In the genomic region with DNA sequence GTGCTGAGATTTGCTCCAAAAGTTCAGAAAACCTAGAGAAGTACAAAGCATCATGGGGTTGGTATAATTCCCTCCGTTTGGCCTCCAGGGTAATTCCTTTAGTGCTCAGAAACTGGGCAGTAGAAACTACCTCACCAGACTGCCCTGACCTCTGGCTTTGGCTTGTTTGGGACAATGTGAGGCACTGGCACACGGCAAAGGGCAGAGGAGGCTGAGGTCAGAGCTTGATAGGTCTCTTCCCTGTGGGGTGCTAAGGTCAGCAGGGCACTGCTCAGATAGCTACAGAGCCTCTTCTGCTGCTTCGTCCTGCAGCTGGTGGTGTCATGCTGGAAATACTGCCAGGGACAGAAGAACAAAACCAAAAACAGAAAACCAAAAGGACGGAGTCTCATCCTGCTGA, we compare ENCODE assay signal across 21 mouse cellular contexts. TPM values are rescaled to one million over a fixed set of nuclear protein-coding genes. Genes with fewer than 3 reads are reported as not detected.
DNase-seq lines count a peak whose midpoint lies in the region; TF ChIP-seq lines count a peak whose summit lies in the region.
"Had no signal": no experiment of that assay in that cellular context is flagged by ENCODE, and none has a peak within 500 bp of the region (broad histone marks: within the 10 kb centered on the region; RNA-seq: fewer than 3 reads in every experiment).

No protein-coding gene starts in this region.

- H3K36me3 ChIP-seq in liver, adult 2 months (ENCODE audit: control insufficient read depth, insufficient read depth, low read length) = no peaks in the 10 kb centered on the region
- H3K36me3 ChIP-seq: G1E had no signal

- DNase-seq in embryo, embryonic 10 days (ENCODE audit: low spot score) = peak; percentile 13
- no peak for DNase-seq in embryo, embryonic 11 days
- peak; percentile 48 for DNase-seq in heart, adult 11 months
- no peak for DNase-seq in heart, adult 18-20 months
- DNase-seq in liver, adult 2 months (ENCODE audit: extremely low read depth, low read depth, low spot score) = peak; percentile 98
- DNase-seq in liver = no peak
- DNase-seq: adrenal gland, adult 2 months; adrenal gland, adult 8-10 months; adrenal gland, postnatal 10 days; adrenal gland, postnatal 14 days; adrenal gland, postnatal 25 days; adrenal gland, postnatal 36 days; B cell, adult 2 months; cerebellum, adult 11 months; cerebellum, adult 11-12 months; cerebellum, adult 18-20 months had no signal

- no peak overlapping the region for H3K9ac ChIP-seq in liver, adult 2 months (ENCODE audit: low read depth, low read length)

- peak overlapping the region; percentile 79 for H3K27ac ChIP-seq in liver, adult 2 months (replicated peaks; ENCODE audit: insufficient read depth, low read depth, low read length)

- WGBS in liver, adult 2 months = 11% methylated on average over 4 of the region's 4 CpGs

- no peak overlapping the region for H3K4me3 ChIP-seq in liver, adult 2 months (ENCODE audit: insufficient read depth, low read depth, low read length)

- H3K4me1 ChIP-seq in liver, adult 2 months (ENCODE audit: control insufficient read depth, insufficient read depth, low read length) = peaks cover 11% of the 10 kb centered on the region

- H3K27me3 ChIP-seq in liver, adult 2 months (ENCODE audit: control insufficient read depth, insufficient read depth, low read length) = no peaks in the 10 kb centered on the region
- H3K27me3 ChIP-seq: CH12.LX, Patski had no signal

- TF ChIP-seq POLR2A in liver, adult 2 months (IDR thresholded peaks at IDR 0.05; ENCODE audit: extremely low read depth, insufficient read depth, low read length) = no peak

- no peak for TF ChIP-seq CTCF in liver, adult 2 months (IDR thresholded peaks at IDR 0.05; ENCODE audit: low read depth, low read length)

- no peaks in the 10 kb centered on the region for H3K79me2 ChIP-seq in liver, adult 2 months (ENCODE audit: control insufficient read depth, insufficient read depth, low read length)

RNA-seq across cellular contexts. Expression of a gene that starts 13.7 kb away (rescaled TPM):
- 10 to 100 TPM; 58.0 to 61.3 TPM for total RNA-seq in heart, adult 18-20 months (2021)
- 28.6 and 35.1 TPM in 2 replicates for total RNA-seq in liver, adult 2 months (2014; rRNA removed)
- 89.5 and 94.4 TPM in 2 replicates for polyA plus RNA-seq in liver, adult 2 months (2012; rRNA removed)

RNA-seq across cellular contexts. Expression of a gene that starts 14.2 kb away (rescaled TPM):
- total RNA-seq in heart, adult 18-20 months (2021) = not detected
- total RNA-seq in liver, adult 2 months (2014; rRNA removed) = 0.55 TPM in 1 of 2 replicates, not detected in the other
- polyA plus RNA-seq in liver, adult 2 months (2012; rRNA removed) = 0.45 and 0.58 TPM in 2 replicates
- total RNA-seq: adrenal gland, adult 2 months; adrenal gland, postnatal 14 days had no signal
- polyA plus RNA-seq: activated CD4-positive, CD25-positive, alpha-beta regulatory T cell, adult 4 months; CD4-positive, CD25-positive, alpha-beta regulatory T cell, adult 4 months had no signal

Comparison
In these comparisons a context has a peak if more than half of its experiments do, and no peak if none do; other contexts are left out.
1. DNase-seq: peak in embryo, embryonic 10 days (single experiment), heart, adult 11 months (single experiment) and liver, adult 2 months (single experiment); none in embryo, embryonic 11 days (single experiment), heart, adult 18-20 months (0 of 2) and liver (single experiment).